Mouse (Mus musculus): ENCODE measurements around the gene Ubxn1.
A peak's percentile ranks its signal among the peaks of the same experiment; 100 is the strongest.
"Not testable (repeated sequence)": the region's sequence is repeated elsewhere in the genome, so short reads cannot be mapped to it uniquely, and the experiment has no call there.

The Ubxn1 gene

DNA sequence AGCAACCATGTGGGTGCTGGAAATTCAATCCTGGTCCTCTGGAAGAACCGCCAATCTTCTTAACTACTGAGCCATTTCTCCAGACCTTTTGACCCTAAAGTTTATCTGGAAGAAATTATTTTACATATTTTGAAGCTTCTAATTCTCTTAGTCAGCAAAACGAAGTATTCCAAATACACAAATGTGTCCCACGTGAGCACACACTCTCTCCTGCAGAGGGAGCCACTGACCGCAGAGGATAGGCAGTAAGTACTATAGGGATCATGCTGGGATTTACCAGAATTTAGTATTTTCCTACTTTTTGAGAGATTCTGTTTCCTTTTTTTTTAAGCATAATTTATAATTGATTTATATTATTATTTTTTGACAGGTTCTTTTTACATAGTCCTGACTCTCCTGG is 13.6 kb upstream of the Ubxn1 start:
- DNase-seq (ENCODE audit: low read depth) = peak; percentile 74

- DNase-seq (ENCODE audit: low read depth) = peak; percentile 61
Observed at GRCm38 (mm10) chr19:8859018-8859417, 12.3 kb upstream of the Ubxn1 start.

- DNase-seq (ENCODE audit: low read depth) = no peak
Observed at GRCm38 (mm10) chr19:8864265-8864664, 7.0 kb upstream of the Ubxn1 start.

DNA sequence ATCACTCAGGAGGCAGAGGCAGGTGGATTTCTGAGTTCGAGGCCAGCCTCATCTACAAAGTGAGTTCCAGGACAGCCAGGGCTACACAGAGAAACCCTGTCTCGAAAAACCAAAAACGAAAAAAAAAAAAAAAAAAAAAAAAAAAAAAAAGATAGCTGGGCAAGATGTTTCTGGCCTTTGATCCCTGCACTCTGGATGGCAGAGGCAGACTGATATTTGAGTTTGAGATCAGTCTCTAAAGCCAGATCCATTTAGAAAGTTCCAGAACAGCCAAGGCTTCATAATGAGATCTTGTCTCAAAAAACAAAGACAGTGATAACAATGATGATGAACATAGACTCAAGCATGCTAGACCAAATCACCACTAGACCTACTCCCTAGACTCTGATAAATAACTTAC is 915 bp upstream of the Ubxn1 start:
- not testable (repeated sequence) for DNase-seq (ENCODE audit: low read depth)

GRCm38 (mm10) chr19:8870838-8871237 is 458 bp upstream of the Ubxn1 start:
- no peak for DNase-seq (ENCODE audit: low read depth)

- peak; percentile 63 for DNase-seq (ENCODE audit: low read depth)
Observed at GRCm38 (mm10) chr19:8872266-8872840, 1.1 kb downstream of the Ubxn1 start.

DNA sequence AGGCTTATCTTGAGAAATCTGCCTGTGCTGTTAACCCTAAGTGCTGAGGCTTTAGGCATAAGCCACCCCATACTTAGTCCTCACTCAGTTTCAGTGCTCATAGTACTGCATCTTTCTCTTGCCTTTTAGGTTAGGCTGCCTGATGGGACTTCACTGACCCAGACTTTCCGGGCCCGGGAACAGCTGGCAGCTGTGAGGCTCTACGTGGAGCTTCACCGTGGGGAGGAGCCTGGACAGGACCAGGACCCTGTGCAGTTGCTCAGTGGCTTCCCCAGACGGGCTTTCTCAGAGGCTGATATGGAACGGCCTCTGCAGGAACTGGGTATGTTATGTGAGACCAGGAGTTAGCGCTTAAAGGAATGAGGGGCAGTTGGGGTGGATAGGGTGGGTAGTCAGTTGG is 3.7 kb downstream of the Ubxn1 start:
- no peak for DNase-seq (ENCODE audit: low read depth)

GRCm38 (mm10) chr19:8880311-8881033 is 9.2 kb downstream of the Ubxn1 start, which contains the start of gene Uqcc3:
Gene Uqcc3 (minus strand): TSS chr19:8880923.
- peak; percentile 93 for DNase-seq (ENCODE audit: low read depth)

DNA sequence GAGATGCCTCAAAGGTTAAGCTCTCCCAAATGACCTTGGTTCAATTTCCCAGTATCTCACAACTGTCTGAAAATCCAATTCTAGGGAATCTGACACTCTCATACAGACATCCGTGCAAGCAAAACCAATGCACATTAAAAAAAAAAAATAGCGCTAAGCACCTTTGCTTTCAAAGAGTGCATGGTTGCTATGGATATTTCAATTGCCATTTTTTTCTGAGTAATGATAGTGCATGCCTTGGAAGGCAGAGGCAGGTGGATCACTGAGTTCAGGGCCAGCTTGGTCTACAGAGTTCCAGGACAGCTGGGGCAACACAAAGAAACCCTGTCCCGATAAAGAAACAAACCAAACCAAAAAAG is 9.7 kb downstream of the Ubxn1 start:
- DNase-seq (ENCODE audit: low read depth) = no peak

- no peak for DNase-seq (ENCODE audit: low read depth)
Observed at GRCm38 (mm10) chr19:8883616-8884015, 12.3 kb downstream of the Ubxn1 start, which contains the start of the genes Lbhd1 and Gm49403. Gene Lbhd1 (plus strand): TSS chr19:8883732. Gene Gm49403 (plus strand): TSS chr19:8883930.

GRCm38 (mm10) chr19:8886916-8887584 is 15.8 kb downstream of the Ubxn1 start:
- DNase-seq (ENCODE audit: low read depth) = peak; percentile 36

DNA sequence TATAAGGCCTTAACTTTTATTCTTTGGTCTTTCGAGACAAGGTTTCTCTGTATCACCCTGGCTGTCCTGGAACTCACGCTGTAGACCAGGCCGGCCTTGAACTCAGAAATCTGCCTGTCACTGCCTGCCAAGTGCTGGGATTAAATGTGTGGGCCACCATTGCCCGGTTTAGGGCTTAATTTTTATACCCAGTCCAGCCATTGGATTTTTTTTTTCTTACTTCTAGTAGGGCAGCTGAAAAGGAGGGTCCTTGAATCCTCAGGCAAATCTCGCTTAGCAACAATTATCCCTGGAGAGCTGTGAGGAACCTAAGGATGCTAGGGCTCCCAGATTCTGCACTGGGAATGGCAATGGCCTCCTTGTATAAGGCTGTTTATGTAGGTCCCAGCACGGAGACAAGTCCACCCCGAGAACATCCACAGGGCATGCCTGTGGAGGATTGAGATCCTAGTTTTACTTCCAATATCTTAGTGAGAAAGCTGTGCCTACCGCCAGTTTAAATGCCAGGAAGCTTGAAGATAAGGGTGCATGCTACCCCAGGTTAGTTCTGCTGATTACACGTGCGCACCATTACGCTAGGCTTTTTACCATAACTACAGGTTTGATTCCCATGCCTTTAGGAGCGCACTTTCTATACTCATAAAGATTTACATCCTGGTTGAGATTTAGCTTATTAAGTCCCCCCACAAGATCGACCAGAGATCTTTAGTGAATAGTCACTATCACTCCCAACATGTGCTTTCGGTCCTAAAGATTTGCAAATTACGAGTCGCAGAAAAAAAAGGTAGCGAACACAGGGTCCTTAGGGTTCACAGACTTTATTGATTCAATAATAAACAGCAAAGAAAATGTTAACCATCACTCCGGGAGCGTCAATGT is 16.5 kb downstream of the Ubxn1 start:
- DNase-seq (ENCODE audit: low read depth) = peak; percentile 58

- peak; percentile 97 for DNase-seq (ENCODE audit: low read depth)
Observed at GRCm38 (mm10) chr19:8888511-8889385, 17.5 kb downstream of the Ubxn1 start, which contains the start of the genes 1810009A15Rik and Gm49416. Gene 1810009A15Rik (plus strand): TSS chr19:8888853. Gene Gm49416 (plus strand): TSS chr19:8888926.

GRCm38 (mm10) chr19:8892829-8893766 is 21.8 kb downstream of the Ubxn1 start, which contains the start of gene Ints5:
Gene Ints5 (plus strand): TSS chr19:8893005.
- peak; percentile 87 for DNase-seq (ENCODE audit: low read depth)

DNA sequence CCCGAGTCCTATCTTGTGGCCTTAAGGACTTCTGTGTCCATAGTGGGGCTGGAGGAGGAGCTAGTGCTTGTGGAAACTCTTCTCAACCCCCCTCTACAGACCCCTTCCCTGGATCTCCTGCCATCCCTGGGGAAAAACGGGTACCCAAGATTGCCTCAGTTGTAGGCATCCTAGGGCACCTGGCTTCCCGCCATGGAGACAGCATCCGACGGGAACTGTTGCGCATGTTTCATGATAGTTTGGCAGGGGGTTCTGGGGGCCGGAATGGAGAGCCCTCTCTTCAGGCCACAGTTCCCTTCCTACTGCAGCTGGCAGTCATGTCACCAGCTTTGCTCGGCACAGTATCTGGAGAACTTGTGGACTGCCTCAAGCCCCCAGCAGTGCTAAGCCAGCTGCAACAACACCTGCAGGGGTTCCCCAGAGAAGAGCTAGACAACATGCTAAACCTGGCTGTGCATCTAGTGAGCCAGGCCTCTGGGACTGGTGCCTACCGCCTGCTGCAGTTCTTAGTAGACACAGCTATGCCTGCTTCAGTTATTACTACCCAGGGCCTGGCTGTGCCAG is 24.2 kb downstream of the Ubxn1 start:
- no peak for DNase-seq (ENCODE audit: low read depth)

DNA sequence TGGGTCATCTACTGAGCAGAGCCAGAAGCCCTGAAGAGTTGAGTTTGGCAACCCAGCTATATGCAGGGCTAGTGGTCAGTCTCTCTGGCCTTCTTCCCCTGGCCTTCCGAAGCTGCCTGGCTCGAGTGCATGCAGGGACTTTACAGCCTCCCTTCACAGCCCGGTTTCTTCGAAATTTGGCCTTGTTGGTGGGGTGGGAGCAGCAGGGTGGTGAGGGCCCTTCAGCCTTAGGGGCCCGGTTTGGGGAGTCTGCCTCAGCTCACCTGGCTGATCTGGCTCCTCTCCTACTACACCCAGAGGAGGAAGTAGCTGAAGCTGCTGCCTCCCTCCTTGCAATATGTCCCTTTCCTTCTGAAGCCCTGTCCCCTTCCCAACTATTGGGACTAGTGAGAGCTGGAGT is 24.9 kb downstream of the Ubxn1 start:
- not testable (repeated sequence) for DNase-seq (ENCODE audit: low read depth)

GRCm38 (mm10) chr19:8897211-8897864 is 26.0 kb downstream of the Ubxn1 start:
- DNase-seq (ENCODE audit: low read depth) = not testable (repeated sequence)

DNA sequence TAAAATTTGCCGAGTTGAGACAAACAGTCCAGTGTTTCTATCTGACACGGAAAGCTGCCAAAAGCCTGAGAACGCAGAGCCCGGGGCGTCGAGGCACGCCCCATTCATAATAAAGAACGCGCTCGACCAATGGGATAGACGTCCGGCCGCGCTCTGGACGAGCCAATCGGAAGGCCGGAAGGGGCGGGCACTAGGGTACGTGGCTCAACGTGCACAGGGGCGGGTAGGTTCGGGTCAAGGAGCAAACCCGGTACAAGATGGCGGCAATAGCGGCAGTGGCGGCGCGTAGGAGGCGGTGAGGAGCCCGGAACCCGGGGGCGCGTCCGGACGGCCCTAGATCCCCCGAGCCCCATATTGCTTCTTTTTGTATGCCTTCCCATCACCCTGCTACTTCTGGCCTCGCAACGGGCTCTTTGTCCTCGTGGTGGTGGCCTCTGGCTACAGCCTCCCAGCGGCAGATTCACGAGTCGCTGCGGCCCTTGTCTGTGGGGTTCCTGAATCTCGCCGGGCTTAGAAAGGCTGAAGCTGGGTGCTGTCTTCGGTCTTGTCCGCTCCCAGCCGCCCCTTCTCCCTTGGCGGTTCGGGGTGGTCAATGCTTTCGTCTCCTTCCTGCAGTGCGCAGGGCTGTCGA is 26.7 kb downstream of the Ubxn1 start, which contains the start of gene Ganab:
TSS of gene Ganab (plus strand) at position 207 of the 631 bp plus-strand sequence.
- DNase-seq (ENCODE audit: low read depth) = peak; percentile 94
